Mouse (Mus musculus): Measurements from ENCODE around the gene Pigk.

DNA sequence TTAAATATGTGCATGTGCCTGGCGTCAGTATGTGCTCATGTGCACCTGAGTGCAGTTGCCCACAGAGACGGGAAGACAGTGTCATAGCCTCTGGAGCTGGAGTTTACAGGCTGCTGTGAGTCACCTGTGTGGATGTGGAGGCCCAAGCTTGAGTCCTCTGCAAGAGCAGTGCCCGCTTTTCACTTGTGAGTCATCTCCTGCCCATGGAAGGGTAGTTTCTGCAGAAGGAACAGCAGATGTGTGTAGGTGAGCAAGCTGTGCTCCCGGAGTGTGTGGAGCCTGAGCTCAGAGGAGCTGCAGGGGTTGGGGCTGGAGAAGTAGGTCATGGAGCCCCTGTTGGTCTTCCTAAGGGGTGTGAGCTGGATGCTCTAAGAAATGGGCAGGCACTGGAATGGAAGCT is 257.5 kb downstream of the Pigk start:
- TF ChIP-seq GATA1 (IDR thresholded peaks at IDR 0.05; ENCODE audit: low read length) (no peak), TAL1 (IDR thresholded peaks at IDR 0.05; ENCODE audit: low read length) (no peak)

Measured in erythroblast, embryonic 14.5 days (primary cell).